In the genomic region with DNA sequence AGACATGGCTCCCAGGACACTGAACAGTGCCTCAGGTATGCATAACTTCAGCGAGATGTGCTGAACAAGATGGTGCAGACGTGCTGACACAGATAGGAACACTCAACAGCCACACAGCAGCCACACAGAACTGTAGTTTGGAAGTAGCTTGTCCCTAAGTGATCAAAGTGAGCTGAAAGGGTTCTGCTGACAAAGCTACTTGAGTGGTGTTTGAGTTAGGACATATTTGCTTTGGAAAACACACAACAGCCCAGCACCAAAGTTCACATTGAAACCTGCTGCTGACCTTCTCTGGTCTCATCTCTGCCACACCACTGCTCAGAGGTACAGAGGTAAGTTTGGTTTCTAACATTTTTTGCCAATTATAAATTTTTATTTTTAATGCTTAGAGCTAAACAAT, we compare ENCODE assay signal across 24 mouse cellular contexts. TPM values are rescaled to one million over a fixed set of nuclear protein-coding genes. Genes with fewer than 3 reads are reported as not detected.
DNase-seq lines count a peak whose midpoint lies in the region; ATAC-seq and TF ChIP-seq lines count a peak whose summit lies in the region.
"Had no signal": no experiment of that assay in that cellular context is flagged by ENCODE, and none has a peak within 500 bp of the region (broad histone marks: within the 10 kb centered on the region; RNA-seq: fewer than 3 reads in every experiment).

A gene (plus strand): TSS at position 256 of the 400 bp plus-strand sequence.

- no peaks in the 10 kb centered on the region for H3K4me1 ChIP-seq in erythroblast, embryonic 14.5 days (ENCODE audit: control insufficient read depth)
- H3K4me1 ChIP-seq in lung, embryonic 14.5 days (ENCODE audit: insufficient read depth): no peaks in the 10 kb centered on the region
- no peaks in the 10 kb centered on the region for H3K4me1 ChIP-seq in lung, postnatal 0 days (ENCODE audit: insufficient read depth, low read depth, low read length)
- H3K4me1 ChIP-seq in liver, embryonic 13.5 days (replicated peaks): peaks cover 10% of the 10 kb centered on the region; the same call in 1 of the 2 replicates
- no peaks in the 10 kb centered on the region for H3K4me1 ChIP-seq in forebrain, embryonic 14.5 days (ENCODE audit: control insufficient read depth, insufficient read depth, low read length)
- H3K4me1 ChIP-seq: hindbrain, embryonic 13.5 days; midbrain, embryonic 12.5 days; neural tube, embryonic 15.5 days had no signal

- WGBS in lung, embryonic 14.5 days: 32% methylated on average over 2 of the region's 2 CpGs
- 31% methylated on average over 2 of the region's 2 CpGs for WGBS in lung, postnatal 0 days
- WGBS in liver, embryonic 13.5 days (ENCODE audit: insufficient replicate concordance): 63% methylated on average over 2 of the region's 2 CpGs
- WGBS in forebrain, embryonic 14.5 days: 79% methylated on average over 2 of the region's 2 CpGs

- H3K9ac ChIP-seq in lung, embryonic 14.5 days: no peak within 1 kb of the TSS
- no peak within 1 kb of the TSS for H3K9ac ChIP-seq in lung, postnatal 0 days (replicated peaks; ENCODE audit: low read depth)
- H3K9ac ChIP-seq in liver, embryonic 13.5 days: no peak within 1 kb of the TSS
- no peak within 1 kb of the TSS for H3K9ac ChIP-seq in forebrain, embryonic 14.5 days (ENCODE audit: low read length)
- H3K9ac ChIP-seq: forebrain, postnatal 0 days; hindbrain, embryonic 13.5 days; midbrain, embryonic 12.5 days; neural tube, embryonic 15.5 days had no signal

- TF ChIP-seq EP300 in lung, postnatal 0 days (IDR thresholded peaks at IDR 0.05): no peak

- H3K9me3 ChIP-seq in erythroblast, embryonic 14.5 days (ENCODE audit: control insufficient read depth, low read length): no peaks in the 10 kb centered on the region
- no peaks in the 10 kb centered on the region for H3K9me3 ChIP-seq in lung, embryonic 14.5 days (ENCODE audit: low read depth, low read length)
- H3K9me3 ChIP-seq in lung, postnatal 0 days (ENCODE audit: low read length): no peaks in the 10 kb centered on the region
- no peaks in the 10 kb centered on the region for H3K9me3 ChIP-seq in liver, embryonic 13.5 days (replicated peaks)
- H3K9me3 ChIP-seq in forebrain, embryonic 14.5 days (replicated peaks; ENCODE audit: control insufficient read depth, low read length): no peaks in the 10 kb centered on the region
- H3K9me3 ChIP-seq: hindbrain, embryonic 13.5 days; midbrain, embryonic 12.5 days; neural tube, embryonic 15.5 days had no signal

- H3K27ac ChIP-seq in lung, embryonic 14.5 days (ENCODE audit: low read depth): no peak within 1 kb of the TSS
- no peak within 1 kb of the TSS for H3K27ac ChIP-seq in lung, postnatal 0 days (ENCODE audit: low read length)
- peak within 1 kb of the TSS; percentile 68 for H3K27ac ChIP-seq in liver, embryonic 13.5 days
- no peak within 1 kb of the TSS for H3K27ac ChIP-seq in forebrain, embryonic 14.5 days (ENCODE audit: low read depth, low read length)
- H3K27ac ChIP-seq: heart, adult 2 months; hindbrain, embryonic 13.5 days; midbrain, embryonic 12.5 days; neural tube, embryonic 15.5 days had no signal

- no peaks in the 10 kb centered on the region for H3K27me3 ChIP-seq in erythroblast, embryonic 14.5 days (ENCODE audit: control insufficient read depth)
- no peaks in the 10 kb centered on the region for H3K27me3 ChIP-seq in lung, embryonic 14.5 days (ENCODE audit: insufficient read depth, low read length)
- no peaks in the 10 kb centered on the region for H3K27me3 ChIP-seq in lung, postnatal 0 days (replicated peaks; ENCODE audit: insufficient read depth, low read length)
- no peaks in the 10 kb centered on the region for H3K27me3 ChIP-seq in liver, embryonic 13.5 days
- H3K27me3 ChIP-seq in forebrain, embryonic 14.5 days (replicated peaks; ENCODE audit: control insufficient read depth, insufficient read depth, low read length): no peaks in the 10 kb centered on the region
- H3K27me3 ChIP-seq: hindbrain, embryonic 13.5 days; midbrain, embryonic 12.5 days; neural tube, embryonic 15.5 days had no signal

- ATAC-seq in erythroblast, adult 5-6 weeks (replicated peaks; ENCODE audit: low FRiP score, poor library complexity, severe bottlenecking): no peak
- no peak for ATAC-seq in lung, embryonic 14.5 days (ENCODE audit: insufficient read depth)
- no peak for ATAC-seq in lung, postnatal 0 days
- peak; percentile 67 for ATAC-seq in liver, embryonic 13.5 days (ENCODE audit: low read depth)
- ATAC-seq in forebrain, embryonic 14.5 days: no peak
- ATAC-seq: CD4-positive, CD25-positive, alpha-beta regulatory T cell, adult 4 months; forebrain, postnatal 0 days had no signal

- peak; percentile 14 for DNase-seq in lung, embryonic 14.5 days
- DNase-seq in lung, postnatal 0 days (ENCODE audit: low spot score): no peak
- DNase-seq in liver, embryonic 13.5 days: no peak
- peak; percentile 71 for DNase-seq in yolk sac, embryonic 10.5 days (ENCODE audit: low spot score)
- DNase-seq in forebrain, embryonic 14.5 days (ENCODE audit: low spot score): no peak
- DNase-seq: adrenal gland, adult 2 months; cerebellum, adult 2 months; cerebellum, postnatal 25 days; forebrain, postnatal 0 days; gastrocnemius, postnatal 36 days; heart, adult 2 months; heart, postnatal 36 days; kidney, adult 8-10 months; kidney, postnatal 14 days; lung, postnatal 14 days; right cerebral cortex, adult 18-20 months; right cerebral cortex, postnatal 4 days had no signal

- peaks cover 5% of the 10 kb centered on the region for H3K36me3 ChIP-seq in erythroblast, embryonic 14.5 days (ENCODE audit: control insufficient read depth)
- no peaks in the 10 kb centered on the region for H3K36me3 ChIP-seq in lung, embryonic 14.5 days (ENCODE audit: insufficient read depth)
- no peaks in the 10 kb centered on the region for H3K36me3 ChIP-seq in lung, postnatal 0 days (ENCODE audit: insufficient read depth, low read length)
- peaks cover 7% of the 10 kb centered on the region for H3K36me3 ChIP-seq in liver, embryonic 13.5 days
- H3K36me3 ChIP-seq in forebrain, embryonic 14.5 days (ENCODE audit: control insufficient read depth, insufficient read depth, low read length): peaks cover 9% of the 10 kb centered on the region

- H3K4me2 ChIP-seq in lung, embryonic 14.5 days: no peak within 1 kb of the TSS
- H3K4me2 ChIP-seq in lung, postnatal 0 days (replicated peaks; ENCODE audit: low read depth, low read length): no peak within 1 kb of the TSS
- H3K4me2 ChIP-seq in liver, embryonic 13.5 days: peak within 1 kb of the TSS; percentile 25
- H3K4me2 ChIP-seq in forebrain, embryonic 14.5 days (ENCODE audit: low read length): no peak within 1 kb of the TSS
- H3K4me2 ChIP-seq: hindbrain, embryonic 13.5 days; midbrain, embryonic 12.5 days; neural tube, embryonic 15.5 days had no signal

- no peak for TF ChIP-seq CTCF in lung, embryonic 14.5 days (IDR thresholded peaks at IDR 0.05; ENCODE audit: low read depth)
- TF ChIP-seq CTCF in lung, postnatal 0 days (IDR thresholded peaks at IDR 0.05): no peak

- peak within 1 kb of the TSS; percentile 57 for H3K4me3 ChIP-seq in erythroblast, embryonic 14.5 days (replicated peaks)
- no peak within 1 kb of the TSS for H3K4me3 ChIP-seq in lung, embryonic 14.5 days (ENCODE audit: low read depth, low read length)
- H3K4me3 ChIP-seq in lung, postnatal 0 days (ENCODE audit: low read depth, low read length): no peak within 1 kb of the TSS
- peak within 1 kb of the TSS; percentile 41 for H3K4me3 ChIP-seq in liver, embryonic 13.5 days (replicated peaks)
- no peak within 1 kb of the TSS for H3K4me3 ChIP-seq in forebrain, embryonic 14.5 days (ENCODE audit: low read depth, low read length)
- H3K4me3 ChIP-seq: heart, adult 2 months; hindbrain, embryonic 13.5 days; midbrain, embryonic 12.5 days; neural tube, embryonic 15.5 days had no signal

RNA-seq across cellular contexts. Expression of the gene that starts here (rescaled TPM):
- 0.03 TPM in 1 of 2 replicates, not detected in the other for polyA plus RNA-seq in erythroblast, embryonic 14.5 days (2012)
- not detected in 2 replicates for total RNA-seq in erythroblast, adult 5-6 weeks (2015; ENCODE audit: low replicate concordance)
- not detected in 2 replicates for total RNA-seq in erythroblast, adult 5-6 weeks (2017; ENCODE audit: low replicate concordance)
- 0.12 and 0.25 TPM in 2 replicates for polyA plus RNA-seq in lung, embryonic 14.5 days (2014; fragmentation: Nextera tagmentation; extraction: Ambion mirVana)
- 1.2 and 2.1 TPM in 2 replicates for polyA plus RNA-seq in lung, postnatal 0 days (2015; fragmentation: Nextera tagmentation; extraction: Ambion mirVana)
- 124 and 143 TPM in 2 replicates for polyA plus RNA-seq in liver, embryonic 13.5 days (2015; fragmentation: Nextera tagmentation; extraction: Ambion mirVana)
- 1.4 and 3.1 TPM in 2 replicates for polyA plus RNA-seq in forebrain, embryonic 14.5 days (2014; fragmentation: Nextera tagmentation; extraction: Ambion mirVana)
- total RNA-seq: megakaryocyte, adult 5-6 weeks had no signal

Comparison
In these comparisons a context has a peak if more than half of its experiments do, and no peak if none do; other contexts are left out.
1. RNA of the gene that starts here (polyA plus RNA-seq): 124 to 143 TPM in liver, embryonic 13.5 days; 1.4 to 3.1 TPM in forebrain, embryonic 14.5 days, 1.2 to 2.1 TPM in lung, postnatal 0 days, 0.12 to 0.25 TPM in lung, embryonic 14.5 days and 0.03 TPM in erythroblast, embryonic 14.5 days; every median in the first group is over 10 times any median in the second.
2. Peak in DNase-seq in lung, embryonic 14.5 days; RNA of the gene not detected or under 1 TPM.
3. H3K4me3 ChIP-seq: peak in erythroblast, embryonic 14.5 days (single experiment) and liver, embryonic 13.5 days (single experiment); none in lung, embryonic 14.5 days (single experiment), lung, postnatal 0 days (single experiment) and forebrain, embryonic 14.5 days (single experiment).